Mouse (Mus musculus): ENCODE measurements around the gene Tdo2.

- TF ChIP-seq CTCF (IDR thresholded peaks at IDR 0.05) (no peak), POLR2A (IDR thresholded peaks at IDR 0.05; ENCODE audit: insufficient read depth, low read depth, low read length) (no peak), EP300 (IDR thresholded peaks at IDR 0.05; ENCODE audit: insufficient read depth, low read depth, low read length) (no peak)
These were observed 47.1 kb upstream of the Tdo2 start for GRCm38 (mm10) chr3:82023065-82023464.
